Mouse (Mus musculus) liver, adult 2 months (tissue): ENCODE measurements around the gene Plagl1.

Source experiments
- CTCF ChIP-seq: fragments of 200-500 bp; IDR thresholded peaks from 2 replicates; pipeline ENCODE4 v1.5.1; 2011; ENCODE audit warnings: low read depth, low read length, control low read depth
- POLR2A ChIP-seq: fragments of 200-500 bp; IDR thresholded peaks from 2 replicates; pipeline ENCODE4 v1.6.1; 2011; ENCODE audit warnings: low read length, control low read depth; ENCODE audit not compliant: insufficient read depth; ENCODE audit errors: extremely low read depth

DNA sequence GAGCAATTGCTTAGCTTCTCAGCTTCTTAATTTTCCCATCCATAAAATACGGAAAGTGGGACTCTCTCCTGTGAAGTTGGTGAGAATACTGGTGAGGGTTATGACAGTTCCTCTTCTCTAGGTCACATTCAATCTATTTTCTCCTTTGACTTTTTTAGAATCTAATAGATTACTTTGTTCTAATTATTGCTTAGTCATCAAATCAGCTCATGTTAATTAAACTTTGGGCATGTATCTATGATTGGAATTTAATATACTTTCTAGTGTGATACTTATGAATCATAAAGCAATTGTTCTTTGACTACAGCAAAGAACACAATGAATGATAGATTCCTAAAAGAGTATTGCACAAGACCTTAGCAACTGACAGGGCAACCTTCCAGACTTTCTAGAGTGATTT is 38.6 kb downstream of the Plagl1 start:
- no peak for TF ChIP-seq CTCF
- TF ChIP-seq POLR2A, result no peak
